Mouse (Mus musculus): ENCODE data around the gene Dnajc19. TPM values are rescaled to one million over a fixed set of nuclear protein-coding genes. Genes with fewer than 3 reads are reported as not detected.

Dnajc19 gene
- total and polyA plus RNA-seq, 3 experiments = 82.8 to 118 (median 116) TPM

DNA sequence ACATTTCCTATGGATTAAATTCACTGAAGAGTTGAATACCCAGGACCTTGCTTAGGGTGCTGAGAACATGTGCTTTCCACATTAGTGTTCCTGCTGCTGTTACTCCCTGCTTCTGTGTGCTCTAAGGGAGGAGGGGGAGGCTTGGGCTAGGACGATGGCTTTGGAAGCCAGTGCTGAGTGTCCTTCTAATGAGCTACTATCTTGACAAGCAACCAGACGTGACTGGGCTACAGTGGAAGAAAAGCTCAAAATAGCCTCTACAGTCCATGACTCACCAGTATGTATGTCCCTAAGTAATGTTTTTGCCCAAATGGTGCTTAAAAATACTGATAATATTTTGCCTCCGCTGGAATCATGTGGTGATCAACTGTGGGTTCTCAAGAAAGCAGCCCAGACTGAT is 26.5 kb upstream of the Dnajc19 start:
- H3K4me1 ChIP-seq (ENCODE audit: control insufficient read depth in 1 of 2, insufficient read depth in 2 of 2) = peaks cover 0 to 11% of the 10 kb centered on the region in 2 experiments; a peak in 2 of 4 replicates
- no peak overlapping the region for H3K27ac ChIP-seq (ENCODE audit: insufficient read depth, low read depth)
- H3K27me3 ChIP-seq (replicated peaks) = peaks cover 11% of the 10 kb centered on the region
- H3K4me2 ChIP-seq (ENCODE audit: insufficient read depth, low read depth, poor library complexity, severe bottlenecking) = no peak overlapping the region
- no peaks in the 10 kb centered on the region for H3K36me3 ChIP-seq (replicated peaks in 1 of 2; ENCODE audit: control insufficient read depth in 1 of 2, insufficient read depth in 1 of 2, low read length in 1 of 2)
- no peaks in the 10 kb centered on the region for H3K9me3 ChIP-seq (replicated peaks; ENCODE audit: low read length)
- in situ Hi-C loops (cut with MboI; ENCODE audit: low pct_ligation_motif_present, low pct_unique_long_range_greater_than_20kb, low sequenced_read_pairs) = no loop called here
- dilution Hi-C loops (cut with MboI; ENCODE audit: extremely low pct_ligation_motif_present, extremely low pct_unique_long_range_greater_than_20kb, low sequenced_read_pairs) = no loop called here
- TF ChIP-seq ETS1 (conservative IDR thresholded peaks at IDR 0.05; ENCODE audit: low read depth, low read length) (no peak), E2F4 (IDR thresholded peaks at IDR 0.05; ENCODE audit: insufficient replicate concordance, low read depth, low read length) (no peak), ZC3H11A (IDR thresholded peaks at IDR 0.05; ENCODE audit: low read depth, low read length) (no peak), CHD2 (IDR thresholded peaks at IDR 0.05; ENCODE audit: low read length) (no peak), USF2 (conservative IDR thresholded peaks at IDR 0.05; ENCODE audit: low read depth, low read length) (no peak), MYC (IDR thresholded peaks at IDR 0.05; ENCODE audit: low read depth, low read length) (no peak), MXI1 (IDR thresholded peaks at IDR 0.05; ENCODE audit: low read depth, low read length) (no peak), CTCF (conservative IDR thresholded peaks at IDR 0.05 in 1 of 2, IDR thresholded peaks at IDR 0.05 in 1 of 2; ENCODE audit: low read depth in 2 of 2, low read length in 2 of 2) (no peak), GABPA (IDR thresholded peaks at IDR 0.05; ENCODE audit: insufficient replicate concordance, low read depth, low read length) (no peak), POLR2A (IDR thresholded peaks at IDR 0.05; ENCODE audit: low read depth, low read length) (no peak), EP300 (IDR thresholded peaks at IDR 0.05; ENCODE audit: low read length) (no peak), POLR2AphosphoS2 (IDR thresholded peaks at IDR 0.05; ENCODE audit: low read depth, low read length) (no peak), NELFE (IDR thresholded peaks at IDR 0.05; ENCODE audit: low read depth, low read length) (no peak), ZMIZ1 (IDR thresholded peaks at IDR 0.05; ENCODE audit: low read depth, low read length) (no peak), IRF4 (IDR thresholded peaks at IDR 0.05; ENCODE audit: low read depth, low read length) (no peak), USF1 (IDR thresholded peaks at IDR 0.05; ENCODE audit: low read depth, low read length) (no peak), ZKSCAN1 (IDR thresholded peaks at IDR 0.05; ENCODE audit: borderline replicate concordance, low read depth, low read length) (no peak), CHD1 (IDR thresholded peaks at IDR 0.05; ENCODE audit: low read depth, low read length) (no peak), TBP (conservative IDR thresholded peaks at IDR 0.05; ENCODE audit: low read depth, low read length) (no peak)
- H3K4me3 ChIP-seq (replicated peaks in 1 of 3; ENCODE audit: low read depth in 2 of 3, low read length in 2 of 3, poor library complexity in 1 of 3) = no peak overlapping the region
- no peaks in the 10 kb centered on the region for H3K79me2 ChIP-seq (replicated peaks; ENCODE audit: control insufficient read depth, extremely low read depth, insufficient read depth, poor library complexity, severe bottlenecking)
- DNase-seq (ENCODE audit: extremely low read depth) = no peak
- no peak overlapping the region for H3K9ac ChIP-seq (ENCODE audit: insufficient read depth, low read depth)

GRCm38 (mm10) chr3:34106421-34106820 is 25.3 kb upstream of the Dnajc19 start:
- Histone ChIP-seq H3K4me1 (ENCODE audit: control insufficient read depth in 1 of 2, insufficient read depth in 2 of 2) (peaks cover 0 to 11% of the 10 kb centered on the region in 2 experiments; a peak in 2 of 4 replicates), H3K9ac (ENCODE audit: insufficient read depth, low read depth) (no peak overlapping the region), H3K79me2 (replicated peaks; ENCODE audit: control insufficient read depth, extremely low read depth, insufficient read depth, poor library complexity, severe bottlenecking) (no peaks in the 10 kb centered on the region), H3K4me2 (ENCODE audit: insufficient read depth, low read depth, poor library complexity, severe bottlenecking) (peak overlapping the region; percentile 72), H3K27me3 (replicated peaks) (peaks cover 11% of the 10 kb centered on the region), H3K36me3 (replicated peaks in 1 of 2; ENCODE audit: control insufficient read depth in 1 of 2, insufficient read depth in 1 of 2, low read length in 1 of 2) (no peaks in the 10 kb centered on the region), H3K27ac (ENCODE audit: insufficient read depth, low read depth) (no peak overlapping the region), H3K4me3 (replicated peaks in 1 of 3; ENCODE audit: low read depth in 2 of 3, low read length in 2 of 3, poor library complexity in 1 of 3) (peak overlapping the region in 2 of 3 experiments; percentile 24 to 31), H3K9me3 (replicated peaks; ENCODE audit: low read length) (no peaks in the 10 kb centered on the region)
- peak; percentile 46 for DNase-seq (ENCODE audit: extremely low read depth)
- in situ Hi-C loops (cut with MboI; ENCODE audit: low pct_ligation_motif_present, low pct_unique_long_range_greater_than_20kb, low sequenced_read_pairs) (no loop called here), dilution Hi-C loops (cut with MboI; ENCODE audit: extremely low pct_ligation_motif_present, extremely low pct_unique_long_range_greater_than_20kb, low sequenced_read_pairs) (no loop called here)
- TF ChIP-seq SMC3 (IDR thresholded peaks at IDR 0.05; ENCODE audit: low read depth, low read length) (no peak), EP300 (IDR thresholded peaks at IDR 0.05; ENCODE audit: low read length) (0 out of 2 replicates have a peak, but pooled peaks have one; percentile 49), NRF1 (IDR thresholded peaks at IDR 0.05; ENCODE audit: low read depth, low read length) (no peak), BHLHE40 (IDR thresholded peaks at IDR 0.05; ENCODE audit: low read depth, low read length) (peak; percentile 22; the same call in 1 of the 2 replicates), NELFE (IDR thresholded peaks at IDR 0.05; ENCODE audit: low read depth, low read length) (0 out of 2 replicates have a peak, but pooled peaks have one; percentile 21), UBTF (IDR thresholded peaks at IDR 0.05; ENCODE audit: low read depth, low read length) (no peak), GABPA (IDR thresholded peaks at IDR 0.05; ENCODE audit: insufficient replicate concordance, low read depth, low read length) (no peak), SIN3A (IDR thresholded peaks at IDR 0.05; ENCODE audit: low read length) (no peak), MAX (IDR thresholded peaks at IDR 0.05; ENCODE audit: low read length) (peak; percentile 20; the same call in 1 of the 2 replicates), POLR2A (IDR thresholded peaks at IDR 0.05; ENCODE audit: low read depth, low read length) (no peak), JUND (conservative IDR thresholded peaks at IDR 0.05; ENCODE audit: low read depth, low read length) (peak; percentile 66), HCFC1 (IDR thresholded peaks at IDR 0.05; ENCODE audit: low read depth, low read length) (no peak; the same call in 1 of the 2 replicates), CHD1 (IDR thresholded peaks at IDR 0.05; ENCODE audit: low read depth, low read length) (no peak), JUN (IDR thresholded peaks at IDR 0.05; ENCODE audit: insufficient read depth, low read depth, low read length) (peak; percentile 40), TBP (conservative IDR thresholded peaks at IDR 0.05; ENCODE audit: low read depth, low read length) (no peak), TCF12 (IDR thresholded peaks at IDR 0.05; ENCODE audit: low read depth, low read length) (0 out of 2 replicates have a peak, but pooled peaks have one; percentile 11), MAFK (IDR thresholded peaks at IDR 0.05; ENCODE audit: insufficient replicate concordance, low read length) (no peak), ZNF384 (IDR thresholded peaks at IDR 0.05; ENCODE audit: low read depth, low read length) (no peak), RCOR1 (conservative IDR thresholded peaks at IDR 0.05; ENCODE audit: low read depth, low read length) (peak; percentile 66; the same call in 1 of the 2 replicates), CTCF (conservative IDR thresholded peaks at IDR 0.05 in 1 of 2, IDR thresholded peaks at IDR 0.05 in 1 of 2; ENCODE audit: low read depth in 2 of 2, low read length in 2 of 2) (no peak)
